ENCODE assay signal across 14 mouse cellular contexts in genomic region chr15:82856065-82856464, GRCm38 (mm10).
DNase-seq lines count a peak whose midpoint lies in the region; ATAC-seq and TF ChIP-seq lines count a peak whose summit lies in the region.
"Had no signal": no experiment of that assay in that cellular context is flagged by ENCODE, and none has a peak within 500 bp of the region (broad histone marks: within the 10 kb centered on the region; RNA-seq: fewer than 3 reads in every experiment).

No protein-coding gene starts in this region.

- no peaks in the 10 kb centered on the region for H3K27me3 ChIP-seq in heart, embryonic 12.5 days (replicated peaks)
- H3K27me3 ChIP-seq in testis, adult 2 months (ENCODE audit: control insufficient read depth, insufficient read depth, low read length) = no peaks in the 10 kb centered on the region
- H3K27me3 ChIP-seq in midbrain, embryonic 13.5 days = no peaks in the 10 kb centered on the region
- H3K27me3 ChIP-seq: megakaryocyte, embryonic 14.5 days had no signal

- no peak for TF ChIP-seq POLR2A in testis, adult 2 months (IDR thresholded peaks at IDR 0.05; ENCODE audit: control insufficient read depth, low read depth, low read length)

- ATAC-seq in heart, embryonic 12.5 days (ENCODE audit: insufficient number of reproducible peaks, low FRiP score) = no peak
- ATAC-seq in midbrain, embryonic 13.5 days = no peak

- peak overlapping the region; percentile 32; the same call in 1 of the 2 replicates for H3K27ac ChIP-seq in heart, embryonic 12.5 days (ENCODE audit: poor library complexity, severe bottlenecking)
- H3K27ac ChIP-seq in testis, adult 2 months (ENCODE audit: control insufficient read depth, insufficient read depth, low read depth, low read length) = no peak overlapping the region
- H3K27ac ChIP-seq in midbrain, embryonic 13.5 days = peak overlapping the region; percentile 86

- H3K9ac ChIP-seq in heart, embryonic 12.5 days = no peak overlapping the region
- no peak overlapping the region; the same call in 1 of the 2 replicates for H3K9ac ChIP-seq in midbrain, embryonic 13.5 days (replicated peaks)
- H3K9ac ChIP-seq: lung, embryonic 14.5 days had no signal

- 81% methylated on average over 2 of the region's 2 CpGs for WGBS in heart, embryonic 12.5 days
- 83% methylated on average over 2 of the region's 2 CpGs for WGBS in midbrain, embryonic 13.5 days

- 0 out of 2 replicates have a peak, but pooled peaks have one; percentile 9 for TF ChIP-seq CTCF in testis, adult 2 months (IDR thresholded peaks at IDR 0.05; ENCODE audit: control insufficient read depth, insufficient read depth, insufficient replicate concordance, low read depth, low read length)

- no peak overlapping the region for H3K4me3 ChIP-seq in heart, embryonic 12.5 days
- H3K4me3 ChIP-seq in testis, adult 2 months (ENCODE audit: control insufficient read depth, low read depth, low read length) = peak overlapping the region; percentile 87
- H3K4me3 ChIP-seq in midbrain, embryonic 13.5 days (replicated peaks) = no peak overlapping the region
- H3K4me3 ChIP-seq: megakaryocyte, embryonic 14.5 days had no signal

- peaks cover 13% of the 10 kb centered on the region for H3K4me1 ChIP-seq in heart, embryonic 12.5 days (replicated peaks)
- peaks cover 2% of the 10 kb centered on the region; the same call in 1 of the 2 replicates for H3K4me1 ChIP-seq in testis, adult 2 months (ENCODE audit: control insufficient read depth, insufficient read depth, low read length)
- peaks cover 45% of the 10 kb centered on the region for H3K4me1 ChIP-seq in midbrain, embryonic 13.5 days (replicated peaks)

- H3K36me3 ChIP-seq in heart, embryonic 12.5 days = peaks cover 57% of the 10 kb centered on the region
- H3K36me3 ChIP-seq in testis, adult 2 months (ENCODE audit: control insufficient read depth, insufficient read depth, low read length) = peaks cover 13% of the 10 kb centered on the region
- peaks cover 55% of the 10 kb centered on the region for H3K36me3 ChIP-seq in midbrain, embryonic 13.5 days

- no peak for DNase-seq in heart, adult 9 months (ENCODE audit: low spot score in 2 of 2)
- DNase-seq in testis, postnatal 10 days (ENCODE audit: low spot score) = no peak
- no peak for DNase-seq in lung, postnatal 4 days
- DNase-seq in Muller cell, postnatal 12 days (ENCODE audit: inconsistent ontology term) = no peak
- DNase-seq: cerebellum, adult 2 months; layer of hippocampus, postnatal 36 days; lung, embryonic 14.5 days; thymus, adult 18-20 months had no signal

- no peaks in the 10 kb centered on the region for H3K9me3 ChIP-seq in heart, embryonic 12.5 days (replicated peaks)
- H3K9me3 ChIP-seq in midbrain, embryonic 13.5 days = no peaks in the 10 kb centered on the region
- H3K9me3 ChIP-seq: G1E; megakaryocyte, embryonic 14.5 days had no signal

- no peak overlapping the region for H3K4me2 ChIP-seq in heart, embryonic 12.5 days
- no peak overlapping the region for H3K4me2 ChIP-seq in midbrain, embryonic 13.5 days (replicated peaks)
- H3K4me2 ChIP-seq: liver, embryonic 11.5 days; lung, embryonic 14.5 days had no signal
